Mouse (Mus musculus) forebrain, embryonic 15.5 days (tissue): Measurements from ENCODE around the gene Gm12248. TPM values are rescaled to one million over a fixed set of nuclear protein-coding genes. Genes with fewer than 3 reads are reported as not detected.

Experiments used
- ATAC-seq: fragments of 200-750 bp; cut with Nextera tagmentation; replicated peaks from 2 replicates; pipeline ENCODE4 v1.8.0; 2017; ENCODE audit warnings: mild to moderate bottlenecking, moderate TSS enrichment, moderate library complexity
- H3K27ac ChIP-seq: fragments of 300-500 bp; sonication (generic); replicated peaks from 2 replicates; pipeline ENCODE4 v1.5.1; 2015; ENCODE audit warnings: mild to moderate bottlenecking, inconsistent platforms
- H3K27me3 ChIP-seq: fragments of 300-500 bp; sonication (generic); 2 replicates; pipeline ENCODE4 v1.6.1; 2015; ENCODE audit warnings: inconsistent platforms
- H3K36me3 ChIP-seq: fragments of 300-500 bp; sonication (generic); 2 replicates; pipeline ENCODE4 v1.6.1; 2015; ENCODE audit warnings: mild to moderate bottlenecking, inconsistent platforms
- H3K4me1 ChIP-seq: fragments of 300-500 bp; sonication (generic); 2 replicates; pipeline ENCODE4 v1.6.1; 2015; ENCODE audit warnings: inconsistent platforms
- H3K4me2 ChIP-seq: fragments of 300-500 bp; sonication (generic); replicated peaks from 2 replicates; pipeline ENCODE4 v1.6.1; 2015; ENCODE audit warnings: mild to moderate bottlenecking, inconsistent platforms
- H3K4me3 ChIP-seq: fragments of 300-500 bp; sonication (generic); 2 replicates; pipeline ENCODE4 v1.5.1; 2015; ENCODE audit warnings: mild to moderate bottlenecking, inconsistent platforms
- H3K9ac ChIP-seq: fragments of 300-500 bp; sonication (generic); replicated peaks from 2 replicates; pipeline ENCODE4 v1.6.1; 2015; ENCODE audit warnings: mild to moderate bottlenecking, inconsistent platforms
- H3K9me3 ChIP-seq: fragments of 300-500 bp; sonication (generic); 2 replicates; pipeline ENCODE4 v1.6.1; 2016; ENCODE audit warnings: inconsistent platforms
- WGBS: fragments of 180-500 bp; shearing (Covaris S2); methylation state at CpG from one replicate; pipeline ENCODE4 v1.1.7; 2015; ENCODE audit warnings: mixed read lengths; 5-methylcytosine and 5-hydroxymethylcytosine counted together
- polyA plus RNA-seq: library from polyadenylated mRNA; unstranded; fragments of >200 nt; fragmentation: Nextera tagmentation; extraction: Ambion mirVana; gene quantifications from 2 replicates; pipeline ENCODE4 v1.2.1, GENCODE M21; 2015

Gene Gm12248
- polyA plus RNA-seq, 1 experiment from 2014 or later: not detected

- Histone ChIP-seq H3K27ac (no peak overlapping the region), H3K4me2 (no peak overlapping the region), H3K9ac (no peak overlapping the region), H3K4me3 (no peak overlapping the region), H3K27me3 (no peaks in the 10 kb centered on the region), H3K9me3 (no peaks in the 10 kb centered on the region), H3K36me3 (peaks cover 71% of the 10 kb centered on the region), H3K4me1 (peaks cover under 1% of the 10 kb centered on the region; the same call in 1 of the 2 replicates)
- no peak for ATAC-seq
- WGBS: 93% methylated on average over 9 of the region's 9 CpGs
Observed at GRCm38 (mm10) chr11:58121351-58121750, 28.4 kb upstream of the Gm12248 start.

DNA sequence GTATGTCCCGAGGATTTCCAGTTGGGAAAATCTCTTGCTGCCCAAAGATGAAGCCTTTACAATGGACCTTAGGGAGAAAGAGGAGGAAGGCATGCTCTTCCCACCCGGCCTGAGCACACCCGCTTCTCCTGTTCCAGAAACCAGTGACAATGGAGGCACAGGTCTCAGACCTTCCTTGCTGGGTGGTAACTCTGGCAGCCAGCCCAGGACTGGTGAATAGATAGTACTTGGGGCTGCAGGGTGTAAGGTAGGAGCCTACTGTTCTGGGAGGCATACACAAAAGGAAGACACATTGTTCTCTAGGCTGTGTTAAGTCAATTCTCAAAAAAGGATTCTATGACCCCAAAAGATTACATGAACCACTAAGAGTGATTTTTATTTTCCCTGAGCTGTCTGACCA, 27.7 kb upstream of the Gm12248 start:
- H3K9me3 ChIP-seq: no peaks in the 10 kb centered on the region
- H3K4me2 ChIP-seq: no peak overlapping the region
- no peak overlapping the region for H3K4me3 ChIP-seq
- H3K27ac ChIP-seq: no peak overlapping the region
- no peaks in the 10 kb centered on the region for H3K4me1 ChIP-seq
- H3K27me3 ChIP-seq: no peaks in the 10 kb centered on the region
- no peak overlapping the region for H3K9ac ChIP-seq
- H3K36me3 ChIP-seq: peaks cover 78% of the 10 kb centered on the region
- no peak for ATAC-seq
- WGBS: 80% methylated on average over 3 of the region's 3 CpGs

DNA sequence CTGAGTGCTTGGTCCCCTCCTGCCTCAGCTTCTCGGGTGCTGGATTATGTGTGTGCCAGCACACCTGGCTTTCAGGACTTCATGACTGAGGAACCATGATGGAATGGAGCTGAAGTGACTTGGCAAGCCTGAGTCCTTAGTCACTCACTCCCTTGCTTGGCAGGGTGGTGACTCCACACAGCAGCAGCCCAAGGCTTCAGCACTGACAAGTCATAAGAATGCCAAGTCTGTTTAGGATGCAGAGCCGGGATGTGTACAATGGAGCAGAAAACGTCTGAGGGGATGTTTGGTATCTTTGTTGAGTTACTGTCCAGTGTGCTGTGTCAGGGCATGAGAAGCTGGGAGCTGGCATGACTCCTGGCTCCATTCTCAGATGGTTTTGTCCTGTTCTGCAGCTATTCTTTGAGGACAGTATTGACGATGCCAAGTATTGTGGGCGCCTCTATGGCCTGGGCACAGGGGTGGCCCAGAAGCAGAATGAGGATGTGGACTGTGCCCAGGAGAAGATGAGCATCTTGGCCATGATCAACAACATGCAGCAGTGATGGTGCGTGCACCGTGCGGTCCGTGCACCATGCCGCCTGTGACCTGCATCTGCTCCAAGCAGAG, 24.2 kb upstream of the Gm12248 start:
- H3K27me3 ChIP-seq: no peaks in the 10 kb centered on the region
- H3K4me2 ChIP-seq: no peak overlapping the region
- peaks cover 91% of the 10 kb centered on the region for H3K36me3 ChIP-seq
- ATAC-seq: no peak
- no peaks in the 10 kb centered on the region for H3K4me1 ChIP-seq
- H3K27ac ChIP-seq: no peak overlapping the region
- no peaks in the 10 kb centered on the region for H3K9me3 ChIP-seq
- WGBS: 82% methylated on average over 10 of the region's 10 CpGs
- no peak overlapping the region for H3K9ac ChIP-seq
- H3K4me3 ChIP-seq: no peak overlapping the region

GRCm38 (mm10) chr11:58116560-58116959, 23.6 kb upstream of the Gm12248 start:
- peaks cover 91% of the 10 kb centered on the region for H3K36me3 ChIP-seq
- H3K4me2 ChIP-seq: no peak overlapping the region
- no peak for ATAC-seq
- H3K27ac ChIP-seq: no peak overlapping the region
- WGBS: 91% methylated on average over 1 of the region's 1 CpGs
- H3K27me3 ChIP-seq: no peaks in the 10 kb centered on the region
- no peaks in the 10 kb centered on the region for H3K4me1 ChIP-seq
- no peaks in the 10 kb centered on the region for H3K9me3 ChIP-seq
- H3K9ac ChIP-seq: no peak overlapping the region
- no peak overlapping the region for H3K4me3 ChIP-seq

DNA sequence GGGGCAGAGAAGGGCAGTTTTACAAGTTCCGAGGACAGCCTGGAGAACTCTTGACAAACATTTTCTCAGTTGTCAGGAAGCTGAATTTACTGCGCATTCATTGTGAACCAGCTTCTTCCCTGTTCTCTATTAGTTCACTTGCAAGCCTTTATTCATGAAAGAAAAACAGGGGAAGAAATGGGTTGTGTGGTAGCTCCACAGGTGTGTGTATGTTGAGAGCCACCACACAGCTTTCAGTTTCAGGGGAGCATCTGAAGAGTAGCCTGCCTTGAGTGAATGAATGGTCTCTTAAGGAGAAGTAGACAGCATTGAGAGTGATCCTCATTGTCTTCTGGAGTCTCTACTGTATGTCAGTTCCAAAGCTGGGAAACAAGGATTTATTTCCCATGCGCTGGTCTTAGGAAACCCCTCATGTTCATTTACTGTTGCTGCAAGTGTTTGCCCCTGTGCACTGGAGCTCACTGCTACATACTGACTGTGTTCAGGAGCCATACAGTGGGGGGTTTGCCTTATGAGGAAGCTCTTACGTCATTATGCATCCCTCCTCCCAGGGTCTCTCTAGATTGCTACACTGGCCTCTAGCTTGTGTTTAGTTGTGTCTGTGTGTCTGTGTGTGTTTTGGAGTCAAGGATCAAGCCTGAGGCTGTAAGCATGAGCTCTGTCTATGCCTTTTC, 14.9 kb upstream of the Gm12248 start:
- Histone ChIP-seq H3K36me3 (peaks cover 28% of the 10 kb centered on the region), H3K9me3 (no peaks in the 10 kb centered on the region), H3K27me3 (no peaks in the 10 kb centered on the region), H3K4me2 (no peak overlapping the region), H3K4me3 (no peak overlapping the region), H3K9ac (no peak overlapping the region), H3K4me1 (peaks cover 30% of the 10 kb centered on the region), H3K27ac (no peak overlapping the region)
- 89% methylated on average over 4 of the region's 4 CpGs for WGBS
- no peak for ATAC-seq

DNA sequence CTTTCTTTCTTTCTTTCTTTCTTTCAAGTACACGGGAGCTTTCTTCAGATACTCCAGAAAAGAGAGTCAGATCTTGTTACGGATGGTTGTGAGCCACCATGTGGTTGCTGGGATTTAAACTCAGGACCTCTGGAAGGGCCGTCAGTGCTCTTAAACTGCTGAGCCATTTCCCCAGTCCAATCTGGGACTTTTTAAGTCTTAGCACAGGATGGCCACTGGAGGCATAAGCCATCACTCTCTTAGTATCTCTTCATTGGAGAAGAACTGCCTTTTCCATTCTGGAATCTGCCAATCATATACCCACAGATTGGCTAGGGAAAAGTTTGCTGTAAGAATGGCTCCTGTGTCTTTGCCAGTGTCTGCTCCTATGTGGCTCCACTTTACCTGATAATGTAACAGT, 14.1 kb upstream of the Gm12248 start:
- H3K27ac ChIP-seq: no peak overlapping the region
- H3K4me2 ChIP-seq: no peak overlapping the region
- H3K36me3 ChIP-seq: peaks cover 20% of the 10 kb centered on the region
- H3K9ac ChIP-seq: no peak overlapping the region
- no peak for ATAC-seq
- H3K4me3 ChIP-seq: no peak overlapping the region
- WGBS: 54% methylated on average over 3 of the region's 3 CpGs
- peaks cover 31% of the 10 kb centered on the region for H3K4me1 ChIP-seq
- H3K9me3 ChIP-seq: no peaks in the 10 kb centered on the region
- H3K27me3 ChIP-seq: no peaks in the 10 kb centered on the region

DNA sequence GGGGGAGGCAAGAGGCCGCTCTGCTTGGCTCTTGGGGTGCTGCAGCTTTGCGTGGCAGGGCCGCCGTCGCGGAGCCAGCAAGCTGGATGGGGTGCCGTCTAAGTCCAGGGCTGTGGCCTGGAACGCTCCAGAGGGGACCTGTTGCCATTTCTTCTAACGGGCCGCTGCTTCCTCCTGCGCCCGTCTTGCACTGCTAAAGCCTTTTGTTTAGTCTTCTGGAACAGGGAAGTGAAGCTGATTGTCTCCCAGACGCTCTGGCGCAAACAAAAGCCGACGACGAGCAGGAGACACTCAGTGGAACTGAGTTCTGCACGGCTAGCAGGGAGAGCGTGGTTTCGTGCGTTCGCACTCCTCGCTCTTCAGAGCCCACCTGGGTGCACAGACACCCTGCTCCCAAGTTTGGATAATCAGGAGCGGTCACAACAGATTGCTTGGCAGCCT, 11.4 kb upstream of the Gm12248 start:
- no peaks in the 10 kb centered on the region for H3K9me3 ChIP-seq
- ATAC-seq: peak; percentile 18
- H3K9ac ChIP-seq: peak overlapping the region; percentile 85
- H3K4me2 ChIP-seq: peak overlapping the region; percentile 64
- H3K4me3 ChIP-seq: peak overlapping the region; percentile 69
- under 1% methylated on average over 24 of the region's 24 CpGs for WGBS
- peaks cover 31% of the 10 kb centered on the region for H3K4me1 ChIP-seq
- H3K36me3 ChIP-seq: no peaks in the 10 kb centered on the region
- H3K27me3 ChIP-seq: no peaks in the 10 kb centered on the region
- peak overlapping the region; percentile 85 for H3K27ac ChIP-seq

DNA sequence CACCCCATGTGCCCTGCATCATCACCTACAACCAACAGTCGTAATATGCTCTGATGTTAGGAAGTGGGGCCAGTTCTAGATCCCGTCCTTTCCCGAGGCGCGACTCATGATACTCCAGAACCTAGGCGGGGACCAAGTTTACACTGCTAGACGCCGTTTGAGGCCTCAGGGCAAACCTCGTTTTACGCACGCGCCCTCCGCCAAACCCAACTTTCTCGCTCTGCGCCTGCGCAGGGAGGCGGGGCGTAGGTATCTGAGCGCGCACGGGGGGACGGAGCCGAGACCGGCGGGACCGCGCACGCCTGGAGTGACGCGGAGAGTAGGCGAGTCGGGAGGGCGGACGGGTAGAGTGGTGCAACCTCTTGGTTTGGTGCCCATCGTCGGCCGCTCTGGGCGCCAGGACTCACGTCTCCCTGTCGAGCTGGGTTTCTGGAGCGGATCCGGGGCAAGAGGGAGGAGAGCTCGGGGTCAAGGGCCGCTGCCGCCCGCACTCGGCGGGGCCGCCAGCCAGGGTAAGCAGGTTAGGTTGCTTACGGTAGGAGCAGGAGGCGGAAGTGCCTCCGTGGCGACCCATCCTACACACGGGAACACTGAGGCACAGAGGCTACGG, 10.9 kb upstream of the Gm12248 start, which contains the start of gene Cnot8:
TSS of gene Cnot8 (plus strand) at position 457 of the 610 bp plus-strand sequence.
- H3K4me2 ChIP-seq: peak within 1 kb of the TSS; percentile 64
- peaks cover 31% of the 10 kb centered on the region for H3K4me1 ChIP-seq
- no peaks in the 10 kb centered on the region for H3K36me3 ChIP-seq
- peak within 1 kb of the TSS; percentile 85 for H3K9ac ChIP-seq
- ATAC-seq: peak; percentile 97
- under 1% methylated on average over 55 of the region's 55 CpGs for WGBS
- no peaks in the 10 kb centered on the region for H3K27me3 ChIP-seq
- H3K4me3 ChIP-seq: peak within 1 kb of the TSS; percentile 69
- H3K27ac ChIP-seq: peak within 1 kb of the TSS; percentile 85
- no peaks in the 10 kb centered on the region for H3K9me3 ChIP-seq

GRCm38 (mm10) chr11:58103344-58103653, 10.4 kb upstream of the Gm12248 start:
- H3K9ac ChIP-seq: peak overlapping the region; percentile 60
- peak overlapping the region; percentile 69 for H3K27ac ChIP-seq
- H3K27me3 ChIP-seq: no peaks in the 10 kb centered on the region; the same call in 1 of the 2 replicates
- H3K36me3 ChIP-seq: no peaks in the 10 kb centered on the region
- peaks cover 31% of the 10 kb centered on the region for H3K4me1 ChIP-seq
- H3K4me2 ChIP-seq: peak overlapping the region; percentile 61
- ATAC-seq: peak; percentile 65; the same call in 1 of the 2 replicates
- 45% methylated on average over 13 of the region's 13 CpGs for whole genome bisulfite sequencing
- H3K9me3 ChIP-seq: no peaks in the 10 kb centered on the region
- peak overlapping the region; percentile 69 for H3K4me3 ChIP-seq

DNA sequence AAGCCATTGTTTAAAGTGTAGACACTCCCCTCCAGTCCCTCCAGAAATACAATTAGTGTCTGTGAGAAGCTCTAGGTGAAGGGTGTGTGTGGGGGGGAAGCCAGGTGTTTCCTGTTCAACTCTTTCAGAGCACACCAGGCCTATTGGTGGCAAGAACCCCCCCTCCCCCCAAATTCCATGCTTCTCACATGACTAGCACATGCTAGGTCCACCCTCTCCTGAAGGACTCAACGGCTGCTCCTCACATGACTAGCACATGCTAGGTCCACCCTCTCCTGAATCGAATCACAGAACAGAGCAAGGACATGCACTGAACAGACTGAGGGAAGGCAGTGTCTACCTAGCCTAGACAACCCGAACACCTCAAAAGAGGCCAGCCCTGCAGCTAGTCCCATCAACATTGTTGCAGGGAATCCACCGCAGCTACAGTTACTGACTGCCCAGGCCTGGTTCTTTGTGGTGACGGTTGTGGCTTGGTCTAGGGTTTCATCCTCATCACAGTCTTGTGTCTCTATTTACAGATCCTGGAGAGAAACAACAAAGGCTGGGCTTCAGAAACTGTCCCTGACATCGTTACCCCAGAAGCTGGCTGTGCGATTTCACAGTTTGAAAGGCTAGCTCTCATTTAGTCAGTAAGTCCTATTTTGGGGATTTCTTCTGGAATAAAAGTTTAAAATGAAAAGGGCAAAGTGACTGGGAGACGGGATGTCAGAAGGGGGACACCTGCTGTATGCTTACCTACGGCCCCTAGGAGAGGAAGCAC, 9.8 kb upstream of the Gm12248 start:
- 79% methylated on average over 9 of the region's 9 CpGs for WGBS

DNA sequence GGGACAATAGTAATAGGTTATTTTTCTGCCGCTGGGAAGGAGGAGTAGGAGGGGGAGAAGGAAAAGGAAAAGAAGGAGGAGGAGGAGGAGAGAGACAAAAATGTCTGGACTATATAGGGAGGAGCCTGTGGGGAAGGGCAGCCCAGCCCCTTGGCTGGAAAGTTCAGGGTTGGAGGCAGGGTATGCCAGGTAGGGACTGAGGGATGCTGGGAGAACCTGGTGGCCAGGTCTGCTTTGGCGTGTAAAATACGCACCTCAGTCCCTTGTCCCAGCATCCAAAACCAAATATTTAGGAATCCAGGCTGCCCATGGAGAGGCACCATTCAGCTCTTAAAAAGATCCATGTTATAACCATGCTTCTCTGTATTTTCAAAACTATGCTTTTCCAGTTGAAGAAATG, 9.2 kb upstream of the Gm12248 start:
- Histone ChIP-seq H3K9me3 (no peaks in the 10 kb centered on the region), H3K4me3 (no peak overlapping the region), H3K27me3 (peaks cover 3% of the 10 kb centered on the region; the same call in 1 of the 2 replicates), H3K4me1 (peaks cover 31% of the 10 kb centered on the region), H3K27ac (no peak overlapping the region), H3K9ac (no peak overlapping the region), H3K36me3 (no peaks in the 10 kb centered on the region), H3K4me2 (no peak overlapping the region)
- no peak for ATAC-seq
- 88% methylated on average over 3 of the region's 3 CpGs for WGBS

More for the DNA sequence above, 9.8 kb upstream of the Gm12248 start:
- Histone ChIP-seq H3K27me3 (no peaks in the 10 kb centered on the region; the same call in 1 of the 2 replicates), H3K4me2 (peak overlapping the region; percentile 61), H3K36me3 (no peaks in the 10 kb centered on the region), H3K4me1 (peaks cover 32% of the 10 kb centered on the region), H3K9ac (no peak overlapping the region), H3K9me3 (no peaks in the 10 kb centered on the region), H3K27ac (peak overlapping the region; percentile 69; the same call in 1 of the 2 replicates), H3K4me3 (peak overlapping the region; percentile 69)
- no peak for ATAC-seq
